Mouse (Mus musculus): ENCODE measurements at regions not wholly inside any gene's neighbourhood (a gene's known extent, or its start where the extent isn't known, plus 50 kb on each side); places are given as distances from the start of the nearest gene placed in this dataset.

- TF ChIP-seq CTCF (conservative IDR thresholded peaks at IDR 0.05; ENCODE audit: insufficient read depth, insufficient read length, low read depth, low read length) (no peak), POLR2A (IDR thresholded peaks at IDR 0.05; ENCODE audit: low read depth, low read length) (no peak)
These were observed 348.6 kb upstream of the Arrdc4 start for GRCm38 (mm10) chr7:69097587-69098095.

Data from kidney, adult 2 months (tissue).